Mouse (Mus musculus): ENCODE measurements around the gene Irx4.

The Irx4 gene

GRCm38 (mm10) chr13:73260354-73261035 is at the start of gene Irx4:
Gene Irx4, plus strand, starts transcription at chr13:73260479.
- DNase-seq (ENCODE audit: low spot score in 2 of 2): no peak

DNA sequence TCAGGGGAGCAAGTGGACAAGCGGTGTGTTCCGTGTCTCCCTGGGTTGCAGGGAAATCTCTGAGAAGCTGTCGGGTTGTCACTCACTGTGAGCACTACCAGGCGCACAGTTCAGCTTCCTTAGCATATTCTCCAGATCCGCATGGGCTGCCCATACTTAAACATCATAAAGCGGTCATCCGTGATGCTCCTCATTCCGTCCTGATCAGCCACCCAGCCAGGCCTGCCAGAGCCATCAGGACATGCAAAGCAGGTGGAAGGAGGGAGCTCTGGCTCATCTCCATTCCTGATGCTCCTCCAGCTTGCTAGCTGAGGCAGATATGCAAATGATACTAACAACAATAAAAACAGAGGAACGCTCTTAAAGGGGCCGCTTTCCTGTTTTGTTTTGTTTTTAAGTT is 46.0 kb upstream of the Irx4 start:
- DNase-seq (ENCODE audit: low spot score in 2 of 2): no peak

DNA sequence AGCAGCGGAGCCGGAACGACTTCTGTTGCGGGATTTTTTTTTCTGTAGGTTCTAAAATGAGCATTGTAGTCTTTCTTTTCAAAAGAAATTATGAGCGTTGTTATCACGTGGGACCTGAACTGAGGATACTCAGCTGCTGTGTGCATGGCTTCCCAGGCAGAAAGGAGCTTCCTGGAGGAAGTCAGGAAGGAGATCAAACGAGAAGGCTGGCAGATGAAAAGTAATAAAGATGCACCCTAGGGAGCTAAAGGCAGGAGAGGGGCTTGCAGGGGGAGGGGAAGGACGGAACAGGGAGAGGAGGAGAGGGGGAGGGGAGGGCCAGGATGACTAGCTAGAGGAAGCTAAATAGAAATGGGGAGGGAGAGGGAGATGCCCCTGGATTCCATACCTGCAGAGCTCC is 23.8 kb upstream of the Irx4 start:
- DNase-seq (ENCODE audit: low spot score in 2 of 2): no peak

DNA sequence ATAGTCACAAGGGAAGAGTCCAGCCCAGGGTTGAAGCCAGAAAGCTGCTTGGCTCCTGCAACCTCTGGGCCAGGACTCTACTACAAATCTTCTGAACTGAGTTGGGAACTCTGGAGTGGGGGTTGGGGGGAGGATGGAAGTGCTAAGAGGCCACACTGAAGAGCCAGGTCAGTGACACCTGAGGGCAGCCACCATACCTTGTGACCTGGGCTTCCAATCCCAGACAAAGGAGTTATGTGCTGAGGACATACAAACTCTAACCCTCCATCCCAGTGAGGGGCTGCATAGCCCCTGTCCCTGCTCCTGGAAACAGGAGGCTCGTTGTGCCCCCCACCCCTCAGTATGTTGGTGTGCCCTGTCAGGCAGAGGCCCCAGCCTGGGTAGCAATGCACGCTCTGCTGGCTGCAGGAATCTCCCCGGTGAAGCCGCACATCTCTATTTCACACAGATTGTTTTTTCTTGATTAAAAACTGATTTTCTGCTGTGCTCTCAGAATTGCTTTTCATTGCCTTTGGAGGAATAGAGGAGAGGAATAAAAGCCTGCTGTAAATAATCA is 21.0 kb upstream of the Irx4 start:
- DNase-seq (ENCODE audit: low spot score in 2 of 2): no peak

- no peak for DNase-seq (ENCODE audit: low spot score in 2 of 2)
These were observed 17.7 kb upstream of the Irx4 start for GRCm38 (mm10) chr13:73242556-73242955.

GRCm38 (mm10) chr13:73246961-73247360 is 13.3 kb upstream of the Irx4 start:
- DNase-seq (ENCODE audit: low spot score in 2 of 2): no peak

DNA sequence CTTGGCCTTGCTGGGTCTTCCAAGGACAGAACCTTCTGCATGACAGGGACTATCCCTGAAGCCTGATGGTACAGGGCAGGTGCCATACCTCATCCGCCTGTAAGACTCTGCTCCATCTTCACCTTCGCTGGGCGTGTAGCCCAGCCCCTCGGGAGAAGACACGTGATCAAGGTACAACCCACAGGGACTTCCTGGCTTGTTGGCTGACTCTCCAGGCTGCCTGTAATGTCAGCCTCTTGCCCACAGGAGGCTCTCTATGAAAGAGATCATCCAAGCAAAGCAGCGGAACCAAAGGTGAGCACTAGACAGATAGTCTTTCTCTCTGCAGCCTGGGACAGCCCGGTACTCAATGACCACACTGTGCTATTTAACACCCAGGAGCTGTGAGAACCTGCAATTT is 9.1 kb upstream of the Irx4 start:
- no peak for DNase-seq (ENCODE audit: low spot score in 2 of 2)

DNA sequence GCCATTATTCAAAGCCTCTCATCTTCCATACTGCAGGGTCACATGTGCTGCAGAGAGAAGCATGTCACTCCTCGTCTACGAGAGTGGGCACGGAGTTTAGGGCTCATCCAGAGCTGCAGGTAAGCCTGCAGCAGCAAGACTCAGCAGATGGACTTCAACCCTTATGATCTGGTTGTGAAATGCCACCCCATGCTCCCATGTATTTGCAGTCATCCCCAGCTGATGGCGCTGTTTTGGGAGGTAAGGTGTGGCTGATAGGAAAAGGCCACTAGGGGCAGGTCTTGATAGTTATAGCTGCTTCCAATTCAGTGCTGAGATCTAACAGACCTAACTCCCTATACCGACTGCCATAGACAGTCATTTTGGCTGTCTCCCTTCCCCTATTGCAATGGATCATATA is 8.3 kb upstream of the Irx4 start:
- DNase-seq (ENCODE audit: low spot score in 2 of 2): no peak

GRCm38 (mm10) chr13:73258415-73258814 is 1.9 kb upstream of the Irx4 start:
- DNase-seq (ENCODE audit: low spot score in 2 of 2): no peak

GRCm38 (mm10) chr13:73259577-73260353 is 514 bp upstream of the Irx4 start:
- no peak for DNase-seq (ENCODE audit: low spot score in 2 of 2)

DNA sequence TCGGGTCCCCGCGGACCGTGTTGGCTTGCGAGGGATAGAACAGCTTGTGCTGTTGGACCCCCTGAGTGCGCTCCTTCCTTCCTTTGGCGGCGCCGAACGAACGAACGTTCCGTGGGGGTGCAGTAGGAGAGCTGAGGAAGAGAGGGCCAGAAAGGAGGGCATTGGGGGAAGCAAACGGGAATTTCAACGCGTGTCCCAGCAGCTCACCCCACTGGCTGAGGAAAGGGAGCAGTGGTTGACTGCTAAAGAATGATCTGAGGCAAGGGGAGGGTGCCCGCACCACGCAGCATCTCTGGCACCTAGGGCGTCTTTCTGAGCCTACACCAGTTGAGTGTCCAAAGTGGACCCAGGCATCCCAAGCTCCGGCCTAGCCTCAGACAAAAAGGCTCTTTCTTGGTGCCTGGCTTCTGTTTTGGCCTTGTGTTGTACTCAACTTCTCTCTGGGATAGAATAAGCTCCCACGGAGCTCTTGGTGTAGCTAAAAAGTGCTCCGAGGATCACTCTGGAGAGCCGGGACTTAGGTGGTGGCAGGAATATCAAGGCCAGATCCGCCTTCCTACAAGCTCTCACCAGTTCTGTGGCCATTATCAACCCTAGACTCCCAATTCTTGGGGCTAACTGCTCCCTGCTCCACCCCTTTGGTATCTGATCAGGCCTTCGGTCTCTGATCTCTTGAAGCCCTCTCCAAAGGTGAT is 904 bp downstream of the Irx4 start:
- DNase-seq (ENCODE audit: low spot score in 2 of 2): no peak

DNA sequence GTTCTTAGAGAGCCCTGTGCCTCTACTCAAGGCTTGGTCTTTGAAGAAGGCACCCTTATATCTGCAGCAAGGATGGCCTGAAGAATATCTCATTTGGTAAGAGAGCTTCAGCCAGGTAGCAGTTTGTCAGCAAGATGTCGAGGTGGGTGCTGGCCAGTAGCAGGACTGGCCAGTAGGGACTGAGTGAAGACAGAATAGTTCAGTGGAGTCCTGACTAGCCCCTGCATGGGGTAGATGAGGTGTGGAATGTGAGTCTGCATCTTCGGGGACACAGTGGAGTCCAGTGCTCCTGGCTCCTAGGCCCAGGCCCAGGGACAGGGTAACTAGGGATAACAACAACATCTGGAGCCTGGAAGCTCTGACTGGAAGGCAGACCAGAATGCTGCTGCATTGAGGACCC is 1.6 kb downstream of the Irx4 start:
- DNase-seq (ENCODE audit: low spot score in 2 of 2): no peak

DNA sequence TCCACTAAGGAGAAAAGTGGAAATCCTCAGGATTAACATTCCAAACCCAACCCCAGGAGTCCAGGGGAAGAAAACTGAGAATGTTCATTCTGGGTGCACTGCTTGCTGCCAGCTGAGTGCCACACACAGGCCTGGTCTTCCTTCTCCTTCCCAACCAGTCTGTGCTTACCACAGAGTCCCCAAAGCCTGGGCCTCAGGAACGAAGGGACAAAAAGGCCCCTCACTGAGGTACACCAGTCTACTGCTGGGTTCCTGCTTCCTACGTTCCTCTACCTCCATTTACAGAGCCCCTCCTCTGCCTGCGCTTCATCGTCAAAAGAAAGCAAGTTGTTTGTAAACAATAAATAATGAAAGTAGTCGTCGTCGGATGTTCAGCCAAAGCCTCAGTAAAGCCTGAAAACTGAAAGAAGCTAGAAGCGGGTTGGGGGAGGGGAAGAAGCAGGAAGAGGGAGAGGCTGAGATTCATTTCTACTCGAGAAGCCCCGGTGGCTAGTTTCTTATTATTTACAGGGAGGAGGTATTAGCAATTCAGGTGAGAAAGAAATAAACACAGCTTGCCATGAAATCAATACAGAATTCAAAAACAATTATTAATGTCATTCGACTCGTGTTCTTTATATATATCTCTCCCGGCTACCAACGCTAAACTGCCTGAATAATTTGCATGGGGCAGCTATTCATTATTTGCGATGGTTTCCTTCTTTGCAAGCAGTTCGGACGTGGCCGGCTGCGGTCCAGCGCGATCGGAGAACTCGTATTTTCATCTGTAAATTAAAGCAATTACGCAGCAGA is 2.3 kb downstream of the Irx4 start:
- DNase-seq (ENCODE audit: low spot score in 2 of 2): no peak

DNA sequence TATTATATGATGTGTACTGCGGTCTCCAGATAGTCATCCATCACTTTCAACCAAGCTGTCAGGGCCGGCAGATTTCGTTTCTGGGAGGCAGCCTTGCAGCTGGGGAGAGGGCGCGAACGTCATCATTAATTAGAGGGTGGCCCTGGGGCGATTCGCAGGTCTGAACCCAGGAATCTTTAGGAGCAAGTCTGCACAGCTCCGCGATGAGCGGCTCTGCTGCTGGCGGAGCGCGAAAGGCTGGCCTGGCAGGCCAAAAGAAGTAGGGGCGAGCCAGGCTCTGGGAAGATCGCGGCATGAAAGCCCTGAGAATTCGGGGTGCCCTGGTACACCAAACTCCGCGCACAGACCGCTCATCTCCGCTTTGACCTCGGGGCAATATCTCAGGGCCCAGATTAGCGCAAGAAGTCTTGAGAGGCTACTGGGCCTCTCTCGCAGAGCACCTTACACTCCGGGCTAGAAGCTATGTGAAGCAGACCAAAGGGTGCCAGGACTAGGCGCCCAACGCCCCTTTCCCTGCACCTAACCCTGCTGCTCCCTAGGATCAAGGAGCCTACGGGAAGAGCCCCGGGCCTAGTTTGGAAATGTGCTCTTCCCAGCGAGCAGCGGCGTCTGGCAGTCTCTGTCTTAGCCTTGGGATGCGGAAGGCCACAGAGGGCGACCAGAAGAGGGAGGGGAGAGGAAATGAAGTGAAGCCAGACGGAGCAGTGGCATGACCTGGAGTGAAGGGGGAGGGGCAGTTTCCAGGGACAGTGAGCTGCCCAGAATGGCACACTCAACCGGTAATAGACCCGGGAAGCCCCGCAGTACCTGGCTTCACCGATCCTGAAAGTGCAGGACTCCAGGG is 3.1 kb downstream of the Irx4 start:
- DNase-seq (ENCODE audit: low spot score in 2 of 2): no peak

DNA sequence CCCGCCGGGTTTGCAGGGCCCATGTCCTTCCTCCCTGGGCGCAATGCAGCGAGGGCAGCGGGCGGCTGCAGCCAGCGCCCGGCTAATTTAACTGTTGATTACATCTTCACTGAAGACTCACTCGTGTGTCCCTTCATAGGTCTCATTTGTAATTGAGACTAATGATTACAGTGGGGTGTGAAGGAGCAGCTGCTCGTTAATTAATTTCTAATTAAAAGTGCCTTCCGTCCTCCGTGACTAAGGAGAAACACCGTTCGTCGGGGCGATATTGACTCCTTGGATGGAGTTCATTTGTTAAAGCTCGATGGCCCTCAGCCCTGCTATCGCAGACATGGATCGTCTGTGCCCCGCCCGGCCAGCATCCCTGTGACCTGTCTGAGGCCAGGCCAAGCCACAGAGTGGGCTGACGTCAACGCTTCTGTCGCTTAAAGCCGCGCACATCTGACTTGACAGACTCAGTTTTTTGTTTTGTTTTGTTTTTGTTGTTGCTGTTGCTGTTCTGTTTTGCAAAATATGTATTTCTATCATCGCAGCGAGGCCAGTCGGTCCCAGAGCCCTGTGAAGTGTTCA is 4.0 kb downstream of the Irx4 start:
- no peak for DNase-seq (ENCODE audit: low spot score in 2 of 2)

GRCm38 (mm10) chr13:73264831-73265230 is 4.6 kb downstream of the Irx4 start:
- DNase-seq (ENCODE audit: low spot score in 2 of 2): no peak

DNA sequence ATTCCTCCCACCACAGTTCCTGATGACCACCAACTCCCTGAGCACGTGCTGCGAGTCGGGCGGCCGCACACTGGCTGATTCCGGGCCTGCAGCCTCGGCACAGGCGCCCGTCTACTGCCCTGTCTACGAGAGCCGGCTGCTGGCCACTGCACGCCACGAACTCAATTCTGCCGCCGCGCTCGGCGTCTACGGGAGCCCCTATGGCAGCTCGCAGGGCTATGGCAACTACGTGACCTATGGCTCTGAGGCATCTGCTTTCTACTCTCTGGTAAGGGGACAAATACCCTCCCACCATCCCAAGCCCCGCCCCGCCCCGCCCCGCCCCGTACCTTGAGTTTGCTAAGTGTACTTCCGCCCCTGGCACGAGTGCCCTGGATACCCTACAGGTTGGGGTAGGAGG is 5.2 kb downstream of the Irx4 start:
- DNase-seq (ENCODE audit: low spot score in 2 of 2): no peak

DNA sequence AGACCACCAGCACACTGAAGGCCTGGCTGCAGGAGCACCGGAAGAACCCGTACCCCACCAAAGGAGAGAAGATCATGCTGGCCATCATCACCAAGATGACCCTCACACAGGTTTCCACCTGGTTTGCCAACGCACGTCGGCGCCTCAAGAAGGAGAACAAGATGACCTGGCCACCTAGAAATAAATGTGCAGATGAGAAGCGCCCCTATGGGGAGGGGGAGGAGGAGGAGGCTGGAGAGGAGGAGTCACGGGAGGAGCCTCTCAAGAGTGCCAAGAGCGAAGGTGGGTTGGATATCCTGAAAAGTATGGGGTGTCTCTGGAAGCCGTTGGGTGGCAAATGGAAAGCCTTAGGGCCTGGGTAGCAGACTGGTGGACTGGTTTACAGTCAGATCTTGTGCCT is 7.3 kb downstream of the Irx4 start:
- DNase-seq (ENCODE audit: low spot score in 2 of 2): no peak

- no peak for DNase-seq (ENCODE audit: low spot score in 2 of 2)
These were observed 8.4 kb downstream of the Irx4 start for GRCm38 (mm10) chr13:73268702-73269101.

DNA sequence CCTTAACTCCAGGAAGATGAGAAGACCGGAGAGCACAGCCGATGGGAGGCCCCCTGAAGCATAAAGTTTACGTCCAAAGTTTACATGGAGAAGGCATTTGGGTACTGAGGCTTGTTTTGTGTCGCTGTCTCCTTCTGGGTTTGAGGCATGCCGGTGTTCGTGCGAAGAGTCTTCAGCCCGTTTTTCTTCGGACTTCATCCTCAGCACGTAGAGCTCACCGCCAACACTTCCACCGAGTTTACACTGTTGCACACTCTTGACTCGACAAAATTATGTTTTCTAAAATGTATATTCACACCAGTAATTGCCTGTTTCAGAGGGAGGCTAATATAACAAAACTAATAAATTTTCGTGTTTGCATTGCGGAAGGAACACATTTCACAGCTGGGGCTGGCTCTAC is 9.0 kb downstream of the Irx4 start:
- no peak for DNase-seq (ENCODE audit: low spot score in 2 of 2)

DNA sequence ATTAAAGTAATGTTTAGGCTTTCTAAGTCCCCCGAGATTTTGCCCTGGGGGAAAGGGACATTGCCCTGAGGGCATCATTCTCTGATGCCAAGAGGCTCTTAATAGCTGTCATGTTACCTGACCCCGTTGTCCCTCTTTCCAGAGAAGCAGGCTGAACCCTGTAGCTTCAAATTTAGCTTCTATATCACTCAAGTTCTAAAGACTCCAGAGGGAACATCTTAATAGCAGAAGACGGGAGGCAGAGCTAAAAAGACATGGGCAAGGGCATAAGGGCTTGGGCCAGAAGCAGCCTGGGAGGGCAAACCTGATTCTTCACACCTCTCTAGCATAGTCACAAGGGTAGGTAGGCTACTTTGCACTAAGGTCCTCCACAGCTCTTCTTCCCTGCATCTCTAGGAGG is 9.6 kb downstream of the Irx4 start:
- no peak for DNase-seq (ENCODE audit: low spot score in 2 of 2)

Measured in left cerebral cortex, adult 9 months (tissue).